Mouse (Mus musculus) testis, adult 2 months (tissue): Measurements from ENCODE around the gene Ush1g. TPM values are rescaled to one million over a fixed set of nuclear protein-coding genes. Genes with fewer than 3 reads are reported as not detected.

ENCODE experiments used
- H3K27ac ChIP-seq: fragments of 200-500 bp; 2 replicates; pipeline ENCODE4 v1.5.1; 2012; ENCODE audit warnings: low read depth, low read length; ENCODE audit not compliant: control insufficient read depth, insufficient read depth
- H3K27me3 ChIP-seq: fragments of 200-500 bp; 2 replicates; pipeline ENCODE4 v1.6.1; 2012; ENCODE audit warnings: mild to moderate bottlenecking, low read length, moderate library complexity; ENCODE audit not compliant: control insufficient read depth, insufficient read depth
- H3K36me3 ChIP-seq: fragments of 200-500 bp; 2 replicates; pipeline ENCODE4 v1.6.1; 2012; ENCODE audit warnings: mild to moderate bottlenecking, low read length; ENCODE audit not compliant: control insufficient read depth, insufficient read depth
- H3K4me1 ChIP-seq: fragments of 200-500 bp; 2 replicates; pipeline ENCODE4 v1.6.1; 2012; ENCODE audit warnings: low read length; ENCODE audit not compliant: control insufficient read depth, insufficient read depth
- H3K4me3 ChIP-seq: fragments of 200-500 bp; 2 replicates; pipeline ENCODE4 v1.5.1; 2012; ENCODE audit warnings: low read depth, mild to moderate bottlenecking, low read length, moderate library complexity, mixed read lengths; ENCODE audit not compliant: control insufficient read depth
- CTCF ChIP-seq: fragments of 200-500 bp; IDR thresholded peaks from 2 replicates; pipeline ENCODE4 v1.5.1; 2012; ENCODE audit warnings: low read depth, mild to moderate bottlenecking, inconsistent platforms, low read length, moderate library complexity; ENCODE audit not compliant: control insufficient read depth, insufficient read depth, insufficient replicate concordance
- POLR2A ChIP-seq: fragments of 200-500 bp; IDR thresholded peaks from 2 replicates; pipeline ENCODE4 v1.6.1; 2012; ENCODE audit warnings: low read depth, mild to moderate bottlenecking, inconsistent platforms, low read length, moderate library complexity; ENCODE audit not compliant: control insufficient read depth
- polyA plus RNA-seq: library from polyadenylated mRNA; depleted of rRNA; stranded (reverse); fragments of >200 nt; gene quantifications from 2 replicates; pipeline ENCODE4 v1.2.3, GENCODE M21; 2012

Ush1g gene
- polyA plus RNA-seq, 1 experiment = 4.1 TPM

DNA sequence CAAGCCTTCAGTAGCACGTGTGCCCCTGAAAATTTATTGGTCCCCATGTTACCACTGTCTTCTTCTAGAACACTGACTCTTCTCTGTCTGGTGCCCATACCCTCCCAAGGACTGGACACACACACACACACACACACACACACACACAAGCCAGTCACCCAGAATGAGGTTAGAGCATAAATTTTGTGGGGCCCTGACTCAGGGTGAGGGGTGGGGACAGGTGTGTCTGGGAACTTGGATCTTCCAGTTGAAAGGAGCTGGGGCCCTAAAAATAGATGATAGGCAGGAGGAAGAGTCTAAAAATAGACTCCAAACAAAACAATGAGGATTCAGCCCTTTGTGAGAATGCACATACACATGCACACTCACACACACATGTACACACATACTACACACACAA, 13.1 kb downstream of the Ush1g start:
- no peak overlapping the region for H3K4me3 ChIP-seq
- H3K27ac ChIP-seq = no peak overlapping the region
- H3K36me3 ChIP-seq = no peaks in the 10 kb centered on the region
- no peaks in the 10 kb centered on the region for H3K4me1 ChIP-seq
- no peaks in the 10 kb centered on the region for H3K27me3 ChIP-seq
- no peak for TF ChIP-seq POLR2A
- TF ChIP-seq CTCF = no peak

DNA sequence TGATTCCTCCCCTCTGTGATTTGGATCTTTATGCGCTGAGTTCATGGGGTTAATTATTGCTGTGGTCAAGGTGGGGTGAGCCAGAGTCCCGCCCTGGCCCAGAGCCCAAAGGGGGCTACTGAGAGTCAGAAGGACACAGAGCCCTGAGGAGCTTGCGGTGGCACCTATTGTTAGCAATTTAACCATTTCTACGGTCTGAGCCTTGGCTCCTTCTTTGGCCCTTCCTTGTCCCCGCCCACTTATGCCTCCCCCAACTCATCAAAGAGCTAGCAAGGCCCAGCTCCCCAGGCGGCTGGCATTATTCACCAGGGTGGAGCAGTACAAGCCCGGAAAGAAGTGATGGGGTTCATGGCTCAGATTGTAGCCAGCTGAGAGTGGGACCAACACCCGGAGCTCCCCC, 15.0 kb downstream of the Ush1g start, which contains the start of gene Otop2:
Gene Otop2, plus strand, starts transcription at position 301 of the 400 bp plus-strand sequence.
- H3K36me3 ChIP-seq = no peaks in the 10 kb centered on the region
- H3K27ac ChIP-seq = no peak within 1 kb of the TSS
- TF ChIP-seq CTCF = no peak
- TF ChIP-seq POLR2A = no peak
- H3K4me1 ChIP-seq = no peaks in the 10 kb centered on the region
- H3K27me3 ChIP-seq = no peaks in the 10 kb centered on the region
- H3K4me3 ChIP-seq = no peak within 1 kb of the TSS

DNA sequence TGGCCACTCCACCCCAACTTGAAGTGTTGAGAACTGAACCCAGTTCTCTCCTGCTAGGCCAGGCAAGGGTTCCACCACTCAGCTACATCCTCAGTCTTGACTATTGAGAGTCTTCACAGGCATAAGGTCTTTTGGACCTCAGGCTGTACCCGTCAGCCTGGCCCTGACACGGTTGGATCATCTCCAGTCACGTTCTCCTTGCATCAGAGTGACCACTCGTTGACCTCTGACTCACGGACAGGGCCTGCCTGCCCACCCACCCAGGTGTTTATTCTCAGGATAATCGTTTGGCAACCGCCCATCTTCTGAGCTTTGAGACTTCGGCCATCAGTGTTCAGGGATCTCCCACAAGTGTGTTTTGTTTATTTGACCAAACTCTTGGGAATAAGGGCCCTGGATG, 18.7 kb downstream of the Ush1g start:
- H3K36me3 ChIP-seq = no peaks in the 10 kb centered on the region
- no peaks in the 10 kb centered on the region for H3K4me1 ChIP-seq
- TF ChIP-seq CTCF (no peak), POLR2A (no peak)
- H3K4me3 ChIP-seq = no peak overlapping the region
- no peaks in the 10 kb centered on the region for H3K27me3 ChIP-seq
- no peak overlapping the region for H3K27ac ChIP-seq

DNA sequence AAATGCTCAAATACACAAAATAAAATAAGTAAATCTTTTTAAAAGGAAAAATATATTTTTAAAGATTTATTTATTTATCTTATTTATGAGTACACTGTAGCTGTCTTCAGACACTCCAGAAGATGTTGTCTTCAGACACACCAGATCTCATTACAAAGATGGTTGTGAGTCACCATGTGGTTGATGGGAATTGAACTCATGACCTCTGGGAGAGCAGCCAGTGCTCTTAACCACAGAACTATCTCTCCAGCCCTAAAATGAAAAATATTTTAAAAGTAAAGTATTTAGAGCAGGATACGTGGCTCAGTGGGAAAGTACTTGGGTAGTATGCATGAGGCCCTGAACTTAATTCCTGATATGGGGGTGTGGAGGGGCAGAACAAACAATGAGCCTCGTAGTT, 20.5 kb downstream of the Ush1g start:
- H3K36me3 ChIP-seq = no peaks in the 10 kb centered on the region
- H3K4me1 ChIP-seq = peaks cover 11% of the 10 kb centered on the region; the same call in 1 of the 2 replicates
- H3K27me3 ChIP-seq = no peaks in the 10 kb centered on the region
- no peak for TF ChIP-seq CTCF
- TF ChIP-seq POLR2A = no peak
- H3K4me3 ChIP-seq = no peak overlapping the region
- H3K27ac ChIP-seq = no peak overlapping the region

DNA sequence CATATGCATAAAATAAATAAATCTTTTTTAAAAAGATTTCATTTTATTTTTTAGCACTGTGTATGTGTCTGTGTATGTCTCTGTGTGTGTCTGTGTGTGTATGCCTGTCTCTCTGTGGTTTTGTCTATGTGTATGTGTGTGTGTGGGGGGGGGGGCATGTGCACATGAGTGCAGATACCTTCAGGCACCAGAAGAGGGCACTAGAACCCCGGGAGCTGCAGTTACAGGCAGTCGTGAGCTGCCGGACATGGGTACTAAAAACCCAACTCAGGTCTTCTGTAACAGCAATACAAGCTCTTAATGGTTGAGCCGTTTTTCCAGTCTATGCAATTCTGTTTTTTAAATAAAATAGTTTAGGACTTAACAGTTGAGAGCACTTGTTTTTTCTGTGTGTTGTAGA, 21.1 kb downstream of the Ush1g start:
- Histone ChIP-seq H3K27me3 (no peaks in the 10 kb centered on the region), H3K36me3 (no peaks in the 10 kb centered on the region), H3K27ac (no peak overlapping the region), H3K4me3 (no peak overlapping the region), H3K4me1 (peaks cover 11% of the 10 kb centered on the region; the same call in 1 of the 2 replicates)
- TF ChIP-seq POLR2A = no peak
- TF ChIP-seq CTCF = peak; percentile 42; the same call in 1 of the 2 replicates

DNA sequence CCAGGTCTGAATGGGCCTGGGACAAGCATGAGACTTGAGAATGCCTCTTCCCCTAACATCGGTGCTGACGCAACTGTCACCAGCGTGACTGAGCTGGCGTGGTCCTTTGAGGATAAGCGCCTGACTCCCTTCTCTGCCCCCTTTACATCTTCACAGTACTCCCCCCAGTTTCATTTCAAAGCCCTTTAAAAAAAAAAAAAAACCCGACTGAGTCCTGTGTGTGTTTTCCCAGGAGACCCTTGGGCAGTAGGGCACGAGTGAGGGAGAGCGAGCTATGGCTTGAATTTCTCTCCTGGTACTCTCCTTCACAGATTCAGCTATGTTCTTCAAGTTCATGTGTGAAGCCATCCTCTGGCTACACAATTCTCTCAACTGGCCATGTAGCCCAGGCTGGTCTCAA, 23.7 kb downstream of the Ush1g start:
- Histone ChIP-seq H3K4me3 (peak overlapping the region; percentile 17; the same call in 1 of the 2 replicates), H3K4me1 (peaks cover 13% of the 10 kb centered on the region), H3K36me3 (no peaks in the 10 kb centered on the region), H3K27ac (no peak overlapping the region), H3K27me3 (no peaks in the 10 kb centered on the region)
- TF ChIP-seq POLR2A (no peak), CTCF (no peak)

DNA sequence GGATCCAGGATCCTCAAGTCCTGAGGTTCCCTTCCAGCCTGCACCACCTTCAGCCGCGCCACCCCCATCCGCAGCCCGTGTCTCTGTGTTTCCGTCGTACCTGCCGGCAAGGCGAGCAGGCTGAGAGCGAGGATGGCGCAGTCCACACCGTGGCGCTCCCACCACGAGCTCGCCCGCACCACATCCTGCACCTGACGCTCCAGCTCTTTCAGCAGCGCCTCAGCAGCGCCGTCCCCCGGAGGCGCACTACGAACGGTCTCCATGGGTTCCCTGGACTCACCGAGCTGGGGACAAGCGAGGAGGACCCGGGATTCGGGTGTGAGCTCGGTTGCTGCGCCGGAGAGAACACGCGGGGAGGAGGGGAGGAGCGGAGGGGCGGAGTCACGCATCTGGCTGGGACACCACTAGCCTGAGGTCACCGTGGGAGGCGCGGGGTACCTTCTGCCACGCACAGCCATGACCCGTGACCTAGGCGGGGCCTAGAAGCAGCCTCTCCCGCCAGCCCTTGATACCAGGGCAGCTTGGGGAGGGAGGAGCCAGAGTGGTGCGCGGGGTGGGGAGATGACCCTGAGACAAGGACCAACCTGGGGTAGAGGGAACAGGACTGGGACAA, 24.5 kb downstream of the Ush1g start, which contains the start of gene Fads6:
Gene Fads6, minus strand, starts transcription at position 450 of the 613 bp plus-strand sequence.
- TF ChIP-seq CTCF (no peak), POLR2A (0 out of 2 replicates have a peak, but pooled peaks have one; percentile 34)
- H3K27ac ChIP-seq = peak within 1 kb of the TSS; percentile 7; the same call in 1 of the 2 replicates

More for the DNA sequence above, 24.5 kb downstream of the Ush1g start, which contains the start of gene Fads6:
- Histone ChIP-seq H3K4me3 (peak within 1 kb of the TSS; percentile 76), H3K27me3 (no peaks in the 10 kb centered on the region), H3K36me3 (no peaks in the 10 kb centered on the region), H3K4me1 (peaks cover 17% of the 10 kb centered on the region)
